7 mouse cellular contexts compared by ENCODE assay signal in the genomic region with DNA sequence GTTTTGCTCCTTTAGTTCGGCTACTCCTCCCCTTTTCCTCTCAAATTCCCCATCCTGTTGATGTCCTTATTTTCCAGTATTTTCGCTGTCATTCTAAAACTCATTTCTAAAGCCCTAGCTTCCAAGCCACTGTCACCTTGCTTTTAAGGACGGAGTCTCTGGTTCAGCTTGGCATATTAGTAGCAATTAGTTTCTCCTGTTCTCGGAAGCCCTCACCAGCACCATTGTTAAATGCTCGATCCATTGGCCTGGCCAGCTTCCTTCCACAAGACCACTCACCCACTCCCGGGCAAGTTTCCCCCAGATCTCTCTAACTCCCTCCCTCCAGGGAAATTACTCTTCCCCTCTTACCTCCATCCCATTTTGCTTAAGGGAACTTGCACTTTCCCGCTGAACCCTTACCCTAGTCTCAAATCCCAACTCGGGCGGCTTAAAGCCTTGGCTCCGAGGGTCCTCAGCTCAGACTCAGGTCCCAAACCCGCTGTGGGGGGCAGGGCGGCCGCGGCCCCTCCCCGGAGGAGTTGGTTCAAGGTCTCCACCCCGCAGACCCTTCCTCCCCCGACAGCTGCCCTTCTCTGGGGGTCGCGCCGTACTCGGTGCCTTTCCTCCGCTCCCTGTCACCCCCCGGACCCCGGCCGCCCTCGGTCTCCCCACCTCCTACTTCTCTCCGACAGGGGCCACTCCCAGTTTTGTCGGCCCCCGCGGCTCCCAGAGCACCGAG. TPM values are rescaled to one million over a fixed set of nuclear protein-coding genes. Genes with fewer than 3 reads are reported as not detected.
DNase-seq lines count a peak whose midpoint lies in the region; ATAC-seq and TF ChIP-seq lines count a peak whose summit lies in the region.

No protein-coding gene starts in this region.

- no peak for ATAC-seq in intestine, embryonic 16.5 days
- no peak; the same call in 1 of the 2 replicates for ATAC-seq in stomach, postnatal 0 days (ENCODE audit: low FRiP score, low TSS enrichment)

- peak overlapping the region; percentile 90 for H3K27ac ChIP-seq in intestine, embryonic 16.5 days (ENCODE audit: low read length)
- H3K27ac ChIP-seq in macrophage = peak overlapping the region; percentile 12; the same call in 1 of the 2 replicates
- H3K27ac ChIP-seq in stomach, postnatal 0 days (replicated peaks) = peak overlapping the region; percentile 91

- WGBS in intestine, embryonic 16.5 days = 2% methylated on average over 31 of the region's 31 CpGs
- 8% methylated on average over 31 of the region's 31 CpGs for WGBS in macrophage (ENCODE audit: missing documents)
- 3% methylated on average over 30 of the region's 31 CpGs for WGBS in stomach, postnatal 0 days

- H3K36me3 ChIP-seq in intestine, embryonic 16.5 days (ENCODE audit: control insufficient read depth, insufficient read depth, low read length) = 0 out of 2 replicates have a peak, but pooled peaks cover 4% of the 10 kb centered on the region
- H3K36me3 ChIP-seq in macrophage (ENCODE audit: inconsistent target) = no peaks in the 10 kb centered on the region
- no peaks in the 10 kb centered on the region for H3K36me3 ChIP-seq in stomach, postnatal 0 days (ENCODE audit: control insufficient read depth, insufficient read depth, low read length)

- peaks cover 23% of the 10 kb centered on the region for H3K4me1 ChIP-seq in intestine, embryonic 16.5 days (ENCODE audit: control insufficient read depth, insufficient read depth, low read length)
- H3K4me1 ChIP-seq in stomach, postnatal 0 days (replicated peaks; ENCODE audit: control insufficient read depth, insufficient read depth) = no peaks in the 10 kb centered on the region

- H3K4me3 ChIP-seq in intestine, embryonic 16.5 days (ENCODE audit: low read length) = peak overlapping the region; percentile 98
- peak overlapping the region; percentile 67 for H3K4me3 ChIP-seq in macrophage (ENCODE audit: inconsistent target)
- peak overlapping the region; percentile 98 for H3K4me3 ChIP-seq in stomach, postnatal 0 days (ENCODE audit: low read depth, low read length)

- TF ChIP-seq EP300 in stomach, postnatal 0 days (optimal IDR thresholded peaks at IDR 0.05) = no peak

- peak overlapping the region; percentile 96 for H3K9ac ChIP-seq in intestine, embryonic 16.5 days (ENCODE audit: low read depth, low read length)
- H3K9ac ChIP-seq in stomach, postnatal 0 days (ENCODE audit: low read length) = peak overlapping the region; percentile 94

- no peak for TF ChIP-seq CTCF in stomach, postnatal 0 days (IDR thresholded peaks at IDR 0.05; ENCODE audit: low read depth)

- H3K9me3 ChIP-seq in intestine, embryonic 16.5 days (ENCODE audit: control insufficient read depth, low read length) = no peaks in the 10 kb centered on the region
- H3K9me3 ChIP-seq in stomach, postnatal 0 days (ENCODE audit: control insufficient read depth, low read length) = no peaks in the 10 kb centered on the region

- peaks cover 55% of the 10 kb centered on the region for H3K79me2 ChIP-seq in macrophage (ENCODE audit: inconsistent target)

- peak overlapping the region; percentile 73 for H3K4me2 ChIP-seq in intestine, embryonic 16.5 days (ENCODE audit: low read depth, low read length)
- H3K4me2 ChIP-seq in stomach, postnatal 0 days (replicated peaks; ENCODE audit: low read depth) = peak overlapping the region; percentile 78

- no peaks in the 10 kb centered on the region for H3K27me3 ChIP-seq in intestine, embryonic 16.5 days (replicated peaks; ENCODE audit: control insufficient read depth, insufficient read depth, low read length)
- H3K27me3 ChIP-seq in stomach, postnatal 0 days (ENCODE audit: control insufficient read depth, insufficient read depth, low read length) = no peaks in the 10 kb centered on the region

- peak; percentile 22 for DNase-seq in right cerebral cortex, postnatal 14 days
- DNase-seq in right cerebral cortex, postnatal 25 days = no peak
- peak; percentile 72 for DNase-seq in cerebellum, adult 11-12 months
- DNase-seq in forelimb bud, embryonic 11.5 days (ENCODE audit: low read depth, low spot score) = peak; percentile 12
- DNase-seq in stomach, postnatal 0 days (ENCODE audit: low spot score) = no peak

RNA-seq across cellular contexts. Expression of a gene that starts 0.9 kb away (rescaled TPM):
- polyA plus RNA-seq in intestine, embryonic 16.5 days (2015; fragmentation: Nextera tagmentation; extraction: Ambion mirVana) = 35.7 and 36.1 TPM in 2 replicates
- total RNA-seq in macrophage (2018; cell fraction: chromatin; rRNA removed) = 100 to 1,000 TPM in 13 of 26 experiments, 10 to 100 TPM in 13; 38.8 to 134 (median 102) TPM
- 10 to 100 TPM; 29.9 to 47.4 (median 39.5) TPM for total RNA-seq in macrophage (2018; cell fraction: cytosol; rRNA removed)
- total RNA-seq in macrophage (2018; cell fraction: nucleus; rRNA removed) = 10 to 100 TPM; 31.4 to 93.3 (median 56.6) TPM
- 32.8 to 57.9 TPM (median 47.1 TPM) in 3 replicates for polyA plus RNA-seq in macrophage (2018)
- polyA plus RNA-seq in stomach, postnatal 0 days (2015; fragmentation: Nextera tagmentation; extraction: Ambion mirVana) = 19.9 and 22.6 TPM in 2 replicates

RNA-seq across cellular contexts. Expression of a gene that starts 29.5 kb away (rescaled TPM):
- polyA plus RNA-seq in intestine, embryonic 16.5 days (2015; fragmentation: Nextera tagmentation; extraction: Ambion mirVana) = 10.2 and 11.7 TPM in 2 replicates
- total RNA-seq in macrophage (2018; cell fraction: chromatin; rRNA removed) = 1 to 10 TPM in 24 of 26 experiments, under 1 TPM in 2; 0.74 to 8.4 (median 2.9) TPM
- 10 to 100 TPM in 5 of 26 experiments, 1 to 10 TPM in 21; 3.9 to 13.8 (median 7.9) TPM for total RNA-seq in macrophage (2018; cell fraction: cytosol; rRNA removed)
- 10 to 100 TPM in 4 of 26 experiments, 1 to 10 TPM in 22; 3.1 to 15.2 (median 6.0) TPM for total RNA-seq in macrophage (2018; cell fraction: nucleus; rRNA removed)
- 3.4 to 15.2 TPM (median 7.3 TPM) in 3 replicates for polyA plus RNA-seq in macrophage (2018)
- polyA plus RNA-seq in stomach, postnatal 0 days (2015; fragmentation: Nextera tagmentation; extraction: Ambion mirVana) = 6.9 and 9.9 TPM in 2 replicates

Comparison
In these comparisons a context has a peak if more than half of its experiments do, and no peak if none do; other contexts are left out.
1. DNase-seq: peak in right cerebral cortex, postnatal 14 days (single experiment), cerebellum, adult 11-12 months (single experiment) and forelimb bud, embryonic 11.5 days (single experiment); none in right cerebral cortex, postnatal 25 days (single experiment) and stomach, postnatal 0 days (single experiment).
2. H3K27ac ChIP-seq: peak in every context shown above with its lines; median percentile 91 in stomach, postnatal 0 days; 90 in intestine, embryonic 16.5 days; 12 in macrophage.
3. Peak in every context shown above with its lines, with median percentiles within 50 percentile points of each other: H3K4me3 ChIP-seq.